Mouse (Mus musculus): Measurements from ENCODE around the gene Cmtm5.

Cmtm5 gene

DNA sequence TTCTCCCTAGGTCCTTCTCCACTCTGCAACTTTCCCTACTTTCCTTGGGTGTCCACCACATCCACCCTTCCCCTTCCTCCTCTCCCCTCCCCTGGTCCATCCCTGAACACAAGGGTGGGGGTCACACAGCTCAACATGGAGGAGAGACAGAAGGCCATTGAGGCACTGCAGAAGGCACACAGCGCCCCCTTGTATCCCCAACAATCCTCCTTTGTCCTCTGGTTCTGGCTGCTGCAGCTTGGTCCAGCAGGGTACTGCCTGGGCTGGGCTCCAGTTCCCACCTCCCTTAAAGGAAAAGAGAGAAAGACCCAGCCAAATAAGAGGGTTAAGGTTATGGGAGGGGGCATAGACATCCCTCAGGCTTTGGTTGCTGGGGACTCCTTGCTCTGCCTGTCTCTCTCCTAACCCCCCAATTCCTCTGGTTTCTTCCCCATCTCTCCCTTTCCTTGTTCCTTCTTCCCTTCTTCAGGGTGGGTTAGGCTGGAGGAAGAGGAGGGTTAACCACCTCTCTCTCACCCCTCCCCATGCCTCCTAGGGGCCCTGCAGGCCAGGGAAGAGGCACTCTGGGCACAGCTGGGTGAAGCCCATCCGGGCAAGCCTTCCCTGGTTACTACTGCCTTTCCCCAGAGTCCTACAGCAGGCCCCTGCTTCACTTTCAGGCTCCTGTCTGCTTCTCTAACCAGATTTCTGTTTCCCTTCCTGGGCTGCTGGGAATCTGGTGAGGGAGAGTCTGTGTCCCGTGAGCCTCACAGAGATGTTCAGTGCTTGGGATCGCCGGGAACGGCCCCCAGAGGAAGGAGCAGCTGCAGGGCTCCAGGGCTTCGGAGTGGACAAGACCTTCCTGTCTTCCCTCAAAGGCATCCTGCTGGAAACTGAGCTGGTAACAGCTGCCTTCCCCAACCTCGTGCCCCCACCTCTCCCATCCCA lies at the start of gene Cmtm5:
Gene Cmtm5 (plus strand): TSS at position 358 of the 927 bp plus-strand sequence.
- in situ Hi-C loops (cut with MboI; ENCODE audit: low sequenced_read_pairs): no loop called here

DNA sequence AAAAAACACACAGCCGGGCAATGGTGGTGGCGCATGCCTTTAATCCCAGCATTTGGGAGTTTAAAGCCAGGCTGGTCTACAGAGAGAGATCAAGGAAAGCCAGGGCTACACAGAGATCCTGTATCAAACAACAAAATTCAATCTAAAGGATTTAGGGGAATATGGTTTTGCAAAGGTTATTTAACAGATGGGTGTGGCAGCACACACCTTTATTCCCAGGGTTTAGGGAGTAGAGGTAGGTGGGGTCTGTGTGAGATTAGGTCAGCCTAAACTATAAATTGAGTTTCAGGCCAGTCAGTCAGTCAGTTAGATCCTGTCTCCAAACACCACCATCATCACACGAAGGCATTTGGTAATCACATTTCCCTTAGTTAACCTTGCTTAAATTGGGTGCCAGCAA lies 43.9 kb upstream of the Cmtm5 start, which contains the start of gene Pabpn1:
Gene Pabpn1 (plus strand): TSS at position 301 of the 400 bp plus-strand sequence.
- in situ Hi-C loops (cut with MboI; ENCODE audit: low sequenced_read_pairs): no loop called here

- in situ Hi-C loops (cut with MboI; ENCODE audit: low sequenced_read_pairs): no loop called here
Observed at GRCm38 (mm10) chr14:54893651-54894181, 42.3 kb upstream of the Cmtm5 start.

DNA sequence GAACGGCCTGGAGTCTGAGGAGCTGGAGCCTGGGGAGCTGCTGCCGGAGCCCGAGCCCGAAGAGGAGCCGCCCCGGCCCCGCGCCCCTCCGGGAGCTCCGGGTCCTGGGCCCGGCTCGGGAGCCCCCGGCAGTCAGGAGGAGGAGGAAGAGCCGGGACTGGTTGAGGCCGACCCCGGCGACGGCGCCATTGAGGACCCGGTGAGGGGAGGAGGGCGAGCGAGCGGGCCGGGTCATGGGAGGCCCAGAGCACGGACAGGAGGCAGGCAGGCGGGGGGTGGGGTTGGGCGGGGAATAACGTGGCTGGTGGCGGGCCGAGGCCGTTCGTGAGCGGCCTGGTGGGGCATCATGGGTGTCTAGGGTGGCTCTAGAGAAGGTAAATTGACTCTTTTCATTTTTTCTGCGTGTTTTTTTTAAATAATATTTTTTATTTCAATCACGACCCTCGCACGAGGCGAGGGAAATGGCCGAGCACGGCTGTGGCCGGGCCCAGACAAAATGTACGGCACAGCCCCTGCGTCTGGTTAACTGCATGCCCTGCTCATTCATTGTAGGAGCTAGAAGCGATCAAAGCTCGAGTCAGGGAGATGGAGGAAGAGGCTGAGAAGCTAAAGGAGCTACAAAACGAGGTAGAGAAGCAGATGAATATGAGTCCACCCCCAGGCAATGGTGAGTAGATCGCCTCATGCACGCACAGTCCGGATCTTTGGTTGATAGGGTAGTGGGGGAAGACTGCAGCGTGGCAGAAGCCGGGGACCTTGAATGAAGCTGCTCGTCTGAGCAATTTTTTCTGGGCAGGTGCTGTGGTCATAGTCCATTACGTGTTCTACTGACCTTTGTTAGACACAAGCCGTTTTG lies 41.5 kb upstream of the Cmtm5 start:
- in situ Hi-C loops (cut with MboI; ENCODE audit: low sequenced_read_pairs): no loop called here

- in situ Hi-C loops (cut with MboI; ENCODE audit: low sequenced_read_pairs): no loop called here
Observed at GRCm38 (mm10) chr14:54897445-54897844, 38.6 kb upstream of the Cmtm5 start.

GRCm38 (mm10) chr14:54900383-54900782 lies 35.7 kb upstream of the Cmtm5 start:
- in situ Hi-C loops (cut with MboI; ENCODE audit: low sequenced_read_pairs): loop anchor here (5.0 kb wide), 1 partner anchor 42 kb away; no protein-coding TSS in a partner anchor

GRCm38 (mm10) chr14:54903641-54904040 lies 32.4 kb upstream of the Cmtm5 start:
- in situ Hi-C loops (cut with MboI; ENCODE audit: low sequenced_read_pairs): loop anchor here (5.0 kb wide), 1 partner anchor 39 kb away; no protein-coding TSS in a partner anchor

DNA sequence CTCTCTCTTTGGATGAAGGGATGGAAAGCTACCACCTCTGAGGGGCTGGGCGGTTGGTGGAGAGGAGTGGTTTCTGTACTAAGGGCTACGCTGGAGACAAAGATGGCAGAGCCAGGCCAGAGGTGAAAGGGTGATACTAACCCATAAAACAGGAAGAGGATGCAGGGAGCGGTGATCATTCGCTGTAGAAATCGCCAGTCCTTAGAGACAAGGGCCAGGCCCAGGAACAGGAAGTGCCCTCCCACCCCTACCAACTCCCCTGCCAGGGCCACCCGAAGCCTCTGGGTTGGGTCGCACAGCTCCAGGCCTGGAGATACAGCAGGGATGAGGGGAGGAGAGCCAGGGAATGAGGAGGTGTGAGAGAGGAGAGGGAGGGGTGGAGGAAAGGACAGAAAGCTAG lies 27.4 kb upstream of the Cmtm5 start:
- in situ Hi-C loops (cut with MboI; ENCODE audit: low sequenced_read_pairs): no loop called here

GRCm38 (mm10) chr14:54912109-54912850 lies 23.8 kb upstream of the Cmtm5 start:
- in situ Hi-C loops (cut with MboI; ENCODE audit: low sequenced_read_pairs): no loop called here

GRCm38 (mm10) chr14:54912886-54913285 lies 23.2 kb upstream of the Cmtm5 start, which contains the start of gene Slc22a17:
Gene Slc22a17, minus strand, starts transcription at chr14:54913132.
- in situ Hi-C loops (cut with MboI; ENCODE audit: low sequenced_read_pairs): no loop called here

DNA sequence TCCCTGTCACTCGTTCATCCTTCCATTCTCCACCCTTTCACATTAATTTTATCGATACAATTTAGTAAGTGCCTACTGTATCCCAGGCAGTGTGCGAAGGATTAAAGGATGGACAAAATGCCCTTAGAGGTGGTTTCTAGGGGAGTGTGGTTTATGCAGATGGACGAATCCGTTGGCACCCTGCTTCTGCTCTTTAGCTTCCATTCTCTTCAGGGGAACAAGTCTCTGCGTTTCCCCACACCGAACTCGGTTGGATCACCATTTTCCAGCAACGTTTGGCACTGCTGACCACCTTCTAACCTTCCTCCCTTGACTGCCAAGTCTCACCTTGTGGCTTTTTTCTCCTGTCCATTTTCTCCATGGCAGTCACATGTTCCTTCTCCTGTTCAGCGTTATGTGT lies 22.7 kb upstream of the Cmtm5 start:
- in situ Hi-C loops (cut with MboI; ENCODE audit: low sequenced_read_pairs): no loop called here

- in situ Hi-C loops (cut with MboI; ENCODE audit: low sequenced_read_pairs): no loop called here
Observed at GRCm38 (mm10) chr14:54920076-54920685, 15.9 kb upstream of the Cmtm5 start.

- in situ Hi-C loops (cut with MboI; ENCODE audit: low sequenced_read_pairs): no loop called here
Observed at GRCm38 (mm10) chr14:54924641-54925348, 11.3 kb upstream of the Cmtm5 start.

- in situ Hi-C loops (cut with MboI; ENCODE audit: low sequenced_read_pairs): no loop called here
Observed at GRCm38 (mm10) chr14:54925349-54926342, 10.4 kb upstream of the Cmtm5 start, which contains the start of gene Efs. Gene Efs, minus strand, starts transcription at chr14:54926126.

DNA sequence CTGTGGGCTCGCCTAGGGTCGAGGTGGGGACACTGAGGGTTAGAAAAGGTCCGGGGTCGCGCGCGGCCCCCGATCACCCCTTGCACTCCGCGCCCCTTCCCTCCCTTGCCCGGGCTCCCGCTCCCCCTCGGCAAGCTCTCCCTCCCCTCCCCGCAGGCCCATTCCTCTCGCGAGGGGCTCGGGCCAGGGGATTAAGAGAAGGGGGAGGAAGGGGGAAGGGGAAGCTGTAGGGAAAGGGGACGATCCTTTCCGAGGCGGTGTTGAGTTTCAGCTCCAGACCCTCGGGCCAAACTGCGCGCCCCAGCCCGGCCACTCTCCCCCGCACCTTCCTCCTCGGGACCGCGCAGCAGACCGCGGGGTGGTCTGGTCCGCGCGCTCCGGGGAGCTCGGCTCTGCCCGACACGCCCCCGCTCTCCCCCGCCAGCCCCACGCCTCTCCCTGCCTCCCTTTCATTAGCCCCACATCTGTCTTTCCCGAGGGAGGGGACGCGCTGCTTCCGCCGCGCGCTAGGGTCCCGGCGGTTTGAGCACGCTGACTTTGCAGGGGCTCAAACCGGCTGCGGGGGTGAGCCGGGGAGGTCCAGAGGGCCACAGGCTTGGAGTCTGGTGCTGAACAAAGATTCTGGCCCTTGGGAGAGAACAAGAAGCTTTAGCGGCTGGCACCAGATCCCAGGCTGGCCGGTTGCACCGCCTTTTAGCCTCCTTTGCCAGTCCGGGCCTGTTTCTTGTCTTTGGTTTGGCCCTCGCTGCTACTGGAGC lies 9.5 kb upstream of the Cmtm5 start:
- in situ Hi-C loops (cut with MboI; ENCODE audit: low sequenced_read_pairs): no loop called here

GRCm38 (mm10) chr14:54927296-54927695 lies 8.8 kb upstream of the Cmtm5 start:
- in situ Hi-C loops (cut with MboI; ENCODE audit: low sequenced_read_pairs): no loop called here

DNA sequence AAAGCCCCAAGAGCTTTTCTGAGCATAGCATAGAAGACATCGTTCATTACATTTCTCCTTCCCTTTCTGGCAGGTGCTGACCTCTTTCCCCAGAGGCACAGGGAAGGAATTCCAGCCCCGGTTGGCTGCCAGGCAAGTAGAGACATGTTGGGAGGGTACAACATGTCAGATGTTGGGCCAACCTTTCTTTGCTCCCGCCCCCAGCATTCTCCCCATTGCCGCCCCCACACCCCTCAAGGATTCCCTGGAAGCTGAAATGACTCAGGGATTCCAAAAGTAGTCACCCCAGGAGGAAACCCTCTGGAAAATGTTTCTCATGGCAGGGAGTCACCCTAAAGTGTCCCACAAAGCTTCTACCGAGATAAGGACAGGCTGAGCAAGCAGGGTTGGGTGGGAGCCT lies 6.3 kb upstream of the Cmtm5 start:
- in situ Hi-C loops (cut with MboI; ENCODE audit: low sequenced_read_pairs): no loop called here
